Mouse (Mus musculus): ENCODE data around the gene Edrf1. TPM values are rescaled to one million over a fixed set of nuclear protein-coding genes. Genes with fewer than 3 reads are reported as not detected.

The Edrf1 gene
- total RNA-seq, 2 experiments from 2014 or later, result 12.1 to 14.0 TPM

Other genes starting within 250 kb of the Edrf1 start
- not detected for gene Tex36, start 35.4 kb upstream of the Edrf1 start, total RNA-seq (2021)
- not detected for gene Mmp21, start 42.5 kb downstream of the Edrf1 start, total RNA-seq (2021)
- gene Bccip, start 71.8 kb downstream of the Edrf1 start, total RNA-seq (2021), result 10 to 100 TPM; 52.6 to 64.7 TPM
- 10 to 100 TPM; 21.2 to 23.2 TPM for gene Uros, start 72.5 kb downstream of the Edrf1 start, total RNA-seq (2021)
- gene Fank1, start 139.3 kb downstream of the Edrf1 start, total RNA-seq (2021), result not detected
- gene Dhx32, start 145.2 kb downstream of the Edrf1 start, total RNA-seq (2021), result 10 to 100 TPM; 38.8 to 48.1 TPM